In the genomic region with DNA sequence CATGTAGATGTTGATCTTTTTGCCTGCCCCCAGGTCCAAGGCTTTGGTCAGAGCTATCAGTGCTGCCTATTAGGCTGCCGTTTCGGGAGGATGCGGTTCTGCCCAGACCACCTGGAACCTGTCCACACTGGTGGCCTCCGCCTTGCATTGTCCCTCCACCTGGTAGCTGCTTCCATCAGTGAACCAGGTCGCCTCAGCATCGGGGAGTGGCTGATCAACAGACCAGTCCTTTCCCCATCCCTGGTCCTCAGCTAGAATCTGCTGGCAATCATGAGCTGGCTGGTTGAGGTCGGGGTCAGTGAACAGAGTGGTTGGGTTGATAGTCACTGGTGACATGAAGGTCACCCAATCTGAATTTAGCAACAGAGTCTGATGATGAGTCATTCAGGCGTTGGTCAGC, we compare ENCODE assay signal across 28 mouse cellular contexts.
"Had no signal": no experiment of that assay in that cellular context is flagged by ENCODE, and none has a peak within 500 bp of the region (broad histone marks: within the 10 kb centered on the region; RNA-seq: fewer than 3 reads in every experiment).

No protein-coding gene starts in this region.

- H3K27me3 ChIP-seq: heart, embryonic 13.5 days; heart, embryonic 15.5 days; hindbrain, embryonic 12.5 days; hindbrain, embryonic 15.5 days; kidney, embryonic 15.5 days; limb, embryonic 12.5 days; liver, embryonic 13.5 days; liver, embryonic 15.5 days had no signal

- DNase-seq: gastrocnemius, adult 2 months; gastrocnemius, postnatal 14 days; heart, adult 2 months; heart, postnatal 14 days; heart, postnatal 36 days; kidney, adult 18-20 months; kidney, adult 9 months; kidney, postnatal 14 days; kidney, postnatal 36 days; layer of hippocampus, adult 9-11 months; liver; liver, embryonic 13.5 days; liver, postnatal 0 days; lung, adult 2 months had no signal

- H3K4me1 ChIP-seq: heart, embryonic 13.5 days; heart, embryonic 15.5 days; hindbrain, embryonic 10.5 days; hindbrain, embryonic 12.5 days; hindbrain, embryonic 15.5 days; kidney, embryonic 15.5 days; limb, embryonic 12.5 days; liver, embryonic 13.5 days; liver, embryonic 15.5 days had no signal

- H3K36me3 ChIP-seq: heart, embryonic 13.5 days; heart, embryonic 15.5 days; hindbrain, embryonic 10.5 days; hindbrain, embryonic 12.5 days; hindbrain, embryonic 15.5 days; kidney, embryonic 15.5 days; limb, embryonic 12.5 days; liver, embryonic 13.5 days; liver, embryonic 15.5 days had no signal

- H3K4me2 ChIP-seq: heart, embryonic 11.5 days; heart, embryonic 13.5 days; heart, embryonic 15.5 days; hindbrain, embryonic 12.5 days; hindbrain, embryonic 15.5 days; kidney, embryonic 15.5 days; limb, embryonic 12.5 days; liver, embryonic 11.5 days; liver, embryonic 13.5 days; liver, embryonic 15.5 days had no signal

- ATAC-seq: hindbrain, postnatal 0 days; intestine, postnatal 0 days; liver, postnatal 0 days had no signal

- H3K9me3 ChIP-seq: heart, embryonic 13.5 days; heart, embryonic 15.5 days; hindbrain, embryonic 10.5 days; hindbrain, embryonic 12.5 days; hindbrain, embryonic 15.5 days; kidney, embryonic 15.5 days; limb, embryonic 12.5 days had no signal

- H3K9ac ChIP-seq: heart, embryonic 13.5 days; heart, embryonic 15.5 days; hindbrain, embryonic 12.5 days; hindbrain, embryonic 15.5 days; kidney, embryonic 15.5 days; limb, embryonic 12.5 days; liver, embryonic 13.5 days; liver, embryonic 15.5 days; liver, postnatal 0 days had no signal

- H3K27ac ChIP-seq: gastrocnemius, adult 2 months; heart, adult 2 months; heart, embryonic 13.5 days; heart, embryonic 15.5 days; hindbrain, embryonic 10.5 days; hindbrain, embryonic 12.5 days; hindbrain, embryonic 15.5 days; hindbrain, postnatal 0 days; kidney, embryonic 15.5 days; kidney, postnatal 0 days; left cerebral cortex, adult 2 months; limb, embryonic 12.5 days; liver, embryonic 13.5 days; liver, embryonic 15.5 days had no signal

- H3K4me3 ChIP-seq: gastrocnemius, adult 2 months; heart, adult 2 months; heart, embryonic 13.5 days; heart, embryonic 15.5 days; hindbrain, embryonic 10.5 days; hindbrain, embryonic 12.5 days; hindbrain, embryonic 15.5 days; kidney, embryonic 15.5 days; left cerebral cortex, adult 2 months; limb, embryonic 12.5 days; liver, embryonic 13.5 days; liver, embryonic 15.5 days had no signal
